Mouse (Mus musculus): ENCODE data around the gene Etl4.

The Etl4 gene

DNA sequence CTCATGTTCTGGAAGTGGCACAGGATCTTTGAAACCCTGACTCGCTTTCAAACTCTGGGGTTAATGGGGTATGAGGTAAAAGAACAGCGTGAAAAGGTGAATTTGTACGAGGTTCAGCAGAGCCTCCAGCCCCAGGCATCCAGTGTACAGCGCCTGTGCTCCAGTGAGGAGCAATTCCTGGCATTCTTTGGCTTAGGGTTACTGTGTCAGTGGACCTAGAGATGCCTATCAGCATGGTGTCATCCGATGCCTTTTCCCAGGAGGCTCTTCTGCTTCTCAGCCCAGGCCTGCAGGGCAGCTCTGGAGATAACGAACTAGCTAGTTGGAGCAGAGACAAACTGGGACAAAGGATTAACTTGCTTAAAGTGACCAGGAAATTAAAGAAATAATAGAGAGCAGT lies 653.5 kb downstream of the Etl4 start:
- DNase-seq (ENCODE audit: low spot score), result no peak

DNA sequence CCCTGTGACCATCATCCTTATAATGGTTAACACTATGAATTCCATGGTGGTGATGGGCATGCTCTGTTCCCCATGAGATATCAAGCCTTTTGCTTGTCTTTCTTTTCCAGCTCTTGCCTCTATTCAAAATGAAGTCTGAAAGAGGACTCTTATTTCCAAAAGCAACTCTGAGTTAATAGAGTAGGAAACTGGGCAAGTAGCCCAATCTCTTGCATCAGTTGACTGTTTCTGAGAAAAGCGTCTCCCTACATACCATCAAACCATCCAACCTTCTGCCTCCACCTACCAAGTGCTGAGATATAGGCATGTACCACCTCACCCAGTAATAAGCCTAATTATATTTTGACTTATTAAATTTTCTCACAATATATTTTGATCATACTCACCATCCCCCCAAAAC lies 658.9 kb downstream of the Etl4 start:
- DNase-seq (ENCODE audit: low spot score), result no peak

DNA sequence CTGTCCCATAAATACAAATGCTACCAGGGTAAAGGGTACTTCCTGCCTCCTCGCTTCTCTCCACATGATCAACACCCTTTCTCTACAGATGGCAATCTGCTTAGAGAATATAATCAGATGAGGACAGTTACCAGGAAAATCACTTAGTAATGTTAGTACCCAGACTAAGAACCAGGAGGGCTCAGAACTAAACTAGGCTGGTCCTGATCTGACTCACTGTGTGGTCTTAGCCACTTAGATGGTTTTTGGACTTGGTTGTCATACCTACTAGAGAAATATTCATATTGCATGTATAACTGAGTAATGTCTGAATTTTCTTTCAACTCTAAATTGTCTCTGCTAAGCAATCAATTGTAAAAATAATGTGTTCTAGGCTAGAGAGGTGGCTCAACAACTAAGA lies 662.4 kb downstream of the Etl4 start:
- DNase-seq (ENCODE audit: low spot score), result no peak

DNA sequence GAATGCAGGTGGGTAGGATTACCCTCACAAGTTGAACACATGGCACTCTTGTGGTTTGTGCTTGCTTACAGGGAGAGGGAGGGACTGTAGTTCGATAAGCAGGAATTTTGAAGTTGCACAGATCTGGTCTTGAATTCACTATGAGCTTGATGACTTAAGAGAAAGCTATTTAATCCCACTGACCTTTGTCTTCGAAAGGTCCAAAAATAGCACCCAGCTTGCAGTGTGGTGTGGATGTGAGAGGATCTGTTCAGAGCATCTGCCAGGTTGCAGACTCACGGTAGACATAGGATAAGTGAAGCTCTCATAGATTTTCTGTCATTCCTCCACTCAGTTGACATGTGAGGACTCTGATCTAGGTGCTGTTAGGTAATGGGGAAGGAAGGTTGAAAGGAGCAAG lies 670.8 kb downstream of the Etl4 start:
- DNase-seq (ENCODE audit: low spot score), result no peak

DNA sequence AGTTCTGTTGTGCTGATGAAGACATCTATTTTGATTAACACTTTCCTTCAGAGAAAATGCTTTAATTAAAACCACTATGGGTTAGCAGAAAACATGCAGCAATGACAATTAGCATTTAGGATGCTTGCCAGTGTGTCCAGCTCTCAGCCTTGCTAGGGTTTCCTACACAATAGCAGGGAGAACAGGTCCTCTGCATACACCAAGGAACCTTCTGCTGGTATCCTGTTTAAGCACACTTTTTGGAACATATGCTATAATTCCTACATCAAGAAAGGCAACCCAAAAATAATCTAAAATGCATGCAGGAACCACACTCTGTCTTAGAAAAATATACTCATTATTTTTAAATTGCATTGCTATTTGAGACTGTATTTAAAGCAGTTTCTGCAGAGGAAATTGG lies 673.5 kb downstream of the Etl4 start:
- no peak for DNase-seq (ENCODE audit: low spot score)

DNA sequence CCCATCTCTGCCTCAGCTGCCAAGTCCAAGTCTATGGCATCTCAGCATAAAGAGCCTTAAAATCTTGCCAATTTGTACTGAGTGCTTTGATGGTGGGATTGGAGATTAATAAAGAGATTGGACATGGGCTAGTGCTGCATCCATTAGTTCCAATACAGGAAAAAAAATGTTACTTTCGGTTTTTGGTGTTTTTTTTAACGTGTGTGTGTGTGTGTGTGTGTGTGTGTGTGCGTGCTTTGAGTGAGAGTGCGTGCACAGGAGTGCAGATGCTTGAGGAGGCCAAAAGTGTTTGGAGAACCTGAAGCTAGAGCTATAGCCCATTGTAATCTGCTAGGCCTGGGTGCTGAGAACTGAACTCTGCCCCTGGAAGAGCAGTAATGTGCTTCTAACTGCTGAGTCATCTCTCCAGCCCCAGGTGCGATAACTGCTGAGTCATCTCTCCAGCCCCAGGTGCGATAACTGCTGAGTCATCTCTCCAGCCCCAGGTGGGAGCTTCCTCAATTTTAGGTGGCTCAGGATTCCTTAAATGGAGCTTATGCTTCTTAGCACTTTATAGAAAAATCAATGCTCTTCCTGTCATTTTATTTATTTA lies 674.1 kb downstream of the Etl4 start:
- DNase-seq (ENCODE audit: low spot score), result no peak

DNA sequence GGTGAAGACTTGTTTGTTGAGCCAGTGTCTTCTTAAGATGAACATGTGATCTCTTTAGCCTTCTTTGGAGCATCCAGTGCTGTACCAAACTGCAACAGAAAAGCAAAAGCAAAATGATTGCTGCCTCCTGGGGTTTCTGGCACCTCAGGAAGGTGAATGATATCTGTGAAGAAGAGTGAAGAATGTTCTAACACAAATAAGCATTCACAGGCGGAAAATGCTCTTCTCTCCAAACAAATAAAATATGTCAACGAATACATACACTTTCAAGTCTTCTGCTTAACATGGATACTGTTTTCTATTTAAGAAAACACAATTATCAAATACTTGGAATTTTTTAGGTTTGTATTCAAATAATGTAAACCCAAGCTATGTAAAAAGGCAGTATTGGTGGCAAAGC lies 678.3 kb downstream of the Etl4 start:
- DNase-seq (ENCODE audit: low spot score), result no peak

DNA sequence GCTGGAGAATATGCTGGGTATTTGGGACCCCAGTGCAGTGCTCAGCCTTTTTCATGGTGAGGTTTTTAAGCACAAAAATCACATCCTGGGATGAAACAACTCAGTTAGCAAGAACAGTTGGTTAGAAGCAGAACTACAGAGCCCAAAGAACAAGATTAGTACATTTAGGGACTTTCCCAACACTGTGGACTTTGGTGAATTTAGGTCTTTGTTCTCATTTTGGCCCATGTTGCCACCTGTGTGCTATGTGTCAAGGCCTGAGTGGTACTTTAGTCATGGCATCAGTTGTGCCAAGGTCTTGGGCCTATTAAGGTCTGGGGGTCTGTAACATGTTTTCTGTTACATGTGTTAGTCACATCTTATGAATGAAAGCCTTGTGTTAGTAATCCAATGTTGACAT lies 679.1 kb downstream of the Etl4 start:
- DNase-seq (ENCODE audit: low spot score), result no peak

DNA sequence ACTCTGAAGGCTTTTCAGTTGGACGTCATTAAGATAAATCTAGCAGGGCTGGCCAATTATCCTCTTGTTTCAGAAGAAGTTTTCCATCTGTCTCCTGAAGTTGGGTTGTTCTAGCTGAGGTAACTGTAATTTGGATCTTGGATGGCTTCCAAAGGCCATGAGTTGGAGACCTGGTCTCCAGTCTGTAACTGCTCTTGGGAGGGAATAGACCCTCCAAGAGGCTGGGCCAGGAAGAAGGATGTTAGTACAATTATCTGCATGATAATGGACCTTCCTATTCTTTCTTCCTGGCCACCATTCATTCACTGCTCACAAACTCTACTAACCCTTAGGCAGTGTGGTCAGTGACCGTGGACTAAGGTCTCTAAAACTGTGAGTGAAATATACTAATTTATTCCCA lies 684.5 kb downstream of the Etl4 start:
- DNase-seq (ENCODE audit: low spot score), result no peak

DNA sequence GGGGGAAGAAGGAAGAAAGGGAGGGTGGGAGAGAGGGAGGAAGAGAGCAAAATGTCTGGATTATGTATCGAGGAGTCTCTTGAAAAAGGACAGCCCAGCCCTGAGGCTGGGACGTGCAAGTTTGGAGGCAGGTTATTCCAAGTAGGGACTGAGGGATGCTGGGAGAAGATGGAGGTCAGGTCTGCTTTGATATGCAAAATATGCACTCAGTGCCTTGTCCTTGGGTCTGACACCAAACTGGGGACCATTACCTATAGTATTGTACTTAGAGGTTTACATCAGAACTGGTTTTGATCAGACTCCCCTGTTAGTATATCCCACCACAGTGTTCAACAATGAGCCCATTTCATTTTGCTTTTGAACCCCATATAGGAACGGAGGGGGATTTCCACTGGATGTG lies 685.4 kb downstream of the Etl4 start:
- no peak for DNase-seq (ENCODE audit: low spot score)

DNA sequence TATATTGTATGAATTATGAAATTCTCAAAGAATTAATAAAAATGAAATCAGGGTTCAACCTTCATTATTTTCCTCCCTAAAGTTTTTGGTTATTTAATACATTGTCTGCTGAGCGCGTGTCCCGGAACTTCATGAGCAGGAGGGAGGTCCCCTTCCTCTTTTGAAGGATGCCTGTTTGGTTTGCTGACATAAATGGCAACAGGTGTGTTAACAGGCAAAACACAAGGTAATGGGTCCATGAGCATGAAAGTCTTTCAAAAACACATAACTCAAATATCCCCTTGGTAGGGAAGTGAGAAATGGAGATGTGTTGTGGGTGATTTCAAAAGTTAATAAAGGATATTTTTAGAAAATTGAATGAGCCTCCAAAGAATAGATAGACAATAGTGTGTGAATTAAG lies 687.0 kb downstream of the Etl4 start:
- no peak for DNase-seq (ENCODE audit: low spot score)

DNA sequence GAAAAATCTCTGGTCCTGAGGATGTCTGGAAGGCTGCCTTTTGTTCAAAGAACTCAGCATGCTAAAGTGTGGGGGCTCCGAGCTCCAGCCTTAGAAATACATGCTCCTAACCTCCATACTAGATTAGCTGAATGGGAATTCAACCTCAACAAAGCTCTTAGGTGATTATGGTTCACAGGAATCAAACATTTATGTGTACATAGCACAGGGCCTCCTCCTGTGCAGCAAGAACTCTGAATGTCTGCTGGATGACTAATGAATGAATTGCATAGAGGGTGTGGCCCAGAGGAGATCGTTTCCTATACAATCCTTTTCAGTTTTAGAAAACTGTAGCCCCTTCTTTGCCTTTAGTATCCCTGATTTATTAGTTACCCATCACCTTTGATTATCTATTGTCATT lies 687.6 kb downstream of the Etl4 start:
- no peak for DNase-seq (ENCODE audit: low spot score)

DNA sequence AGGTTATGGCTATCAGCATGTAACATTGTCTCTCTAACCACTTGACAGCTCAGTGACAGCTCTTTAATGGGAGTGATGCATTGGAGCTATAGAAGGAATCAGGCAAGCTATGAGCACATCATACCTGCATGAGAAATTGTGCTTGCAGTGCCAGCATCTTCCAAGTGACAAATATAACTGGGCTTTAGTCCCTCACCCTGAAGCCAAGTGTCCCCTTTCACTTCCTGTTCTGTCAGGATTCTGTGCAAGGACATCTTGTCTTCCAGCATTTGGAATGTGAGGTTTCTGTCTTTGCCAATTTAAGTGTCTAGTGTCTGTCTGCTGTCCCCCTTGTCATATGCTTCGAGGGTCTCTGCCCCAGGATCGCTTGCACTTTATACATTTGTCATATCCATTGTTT lies 693.1 kb downstream of the Etl4 start:
- no peak for DNase-seq (ENCODE audit: low spot score)

DNA sequence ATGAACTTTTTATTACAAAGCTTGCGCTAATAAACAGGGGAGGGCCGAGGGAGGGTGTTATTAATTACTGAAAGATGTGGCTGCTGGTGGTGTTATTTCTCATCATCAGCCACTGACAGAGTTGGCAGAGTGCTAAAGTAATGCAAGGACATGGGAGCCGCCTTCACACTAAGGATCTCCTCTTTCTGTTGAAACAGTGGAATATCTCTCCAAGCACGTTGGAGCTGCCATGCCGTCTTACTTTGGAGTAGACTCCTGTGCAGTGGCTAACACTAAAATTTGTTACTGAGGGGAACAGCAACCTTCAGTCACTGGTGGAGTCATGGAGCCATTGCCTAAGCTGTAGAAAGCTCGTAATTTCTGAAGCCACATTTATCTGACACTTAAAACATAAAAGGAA lies 694.0 kb downstream of the Etl4 start:
- no peak for DNase-seq (ENCODE audit: low spot score)

DNA sequence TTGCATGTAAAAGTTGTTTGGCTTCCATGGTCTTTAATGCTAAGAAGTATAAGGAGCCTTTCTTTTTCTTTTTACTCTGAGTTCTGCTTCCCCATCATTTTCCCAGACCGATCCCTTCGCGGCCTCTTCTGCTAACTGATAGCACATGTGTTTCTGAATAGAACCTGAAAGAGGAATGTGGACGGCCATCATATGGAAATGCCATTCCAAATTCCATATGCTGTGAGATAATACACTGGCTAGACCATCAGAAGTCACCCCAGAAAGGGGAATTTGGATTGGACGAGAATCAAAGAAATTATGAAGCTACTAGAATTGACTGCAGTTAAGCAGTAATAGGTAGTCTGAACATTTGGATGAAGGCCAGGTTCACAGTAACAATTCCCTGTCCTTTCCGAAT lies 694.4 kb downstream of the Etl4 start:
- DNase-seq (ENCODE audit: low spot score), result no peak

DNA sequence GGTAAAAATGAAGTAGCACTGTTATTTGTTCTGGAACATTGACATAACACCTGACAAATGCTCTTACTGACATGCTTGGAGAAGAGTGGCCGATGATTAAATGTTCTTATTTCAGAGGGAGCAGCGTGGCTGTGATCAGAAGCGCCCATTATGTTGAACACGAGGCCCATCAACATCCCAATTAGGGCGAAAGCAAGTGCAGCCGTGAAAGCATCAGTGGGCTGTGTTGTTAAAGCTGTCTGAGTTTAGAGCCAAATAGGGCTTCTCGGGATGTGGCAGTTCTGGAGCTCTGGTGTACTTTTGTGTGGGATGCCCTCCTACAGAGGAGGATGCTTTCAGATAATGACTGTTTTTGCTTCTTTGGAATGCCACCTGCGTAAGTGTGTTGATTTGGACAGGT lies 699.6 kb downstream of the Etl4 start:
- DNase-seq (ENCODE audit: low spot score), result no peak

DNA sequence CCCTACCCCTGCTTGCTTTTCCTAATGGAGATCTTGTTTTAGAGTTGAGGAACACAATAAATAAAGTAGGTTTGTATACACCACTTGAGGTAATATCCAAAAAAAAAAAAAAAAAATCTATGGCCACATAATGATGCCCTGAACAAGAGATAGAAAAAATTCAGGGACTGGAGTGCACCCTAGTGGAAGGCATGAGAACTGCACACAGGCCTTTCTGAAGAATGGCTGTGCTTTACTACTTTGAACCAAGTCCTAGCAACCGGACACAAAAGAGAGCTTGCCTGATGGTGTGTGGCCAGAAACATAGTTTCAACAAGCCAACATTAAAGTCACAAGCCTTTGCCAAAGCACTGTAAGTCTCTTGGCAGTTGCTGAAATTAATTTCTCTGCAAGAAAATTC lies 706.4 kb downstream of the Etl4 start:
- DNase-seq (ENCODE audit: low spot score), result peak; percentile 8

DNA sequence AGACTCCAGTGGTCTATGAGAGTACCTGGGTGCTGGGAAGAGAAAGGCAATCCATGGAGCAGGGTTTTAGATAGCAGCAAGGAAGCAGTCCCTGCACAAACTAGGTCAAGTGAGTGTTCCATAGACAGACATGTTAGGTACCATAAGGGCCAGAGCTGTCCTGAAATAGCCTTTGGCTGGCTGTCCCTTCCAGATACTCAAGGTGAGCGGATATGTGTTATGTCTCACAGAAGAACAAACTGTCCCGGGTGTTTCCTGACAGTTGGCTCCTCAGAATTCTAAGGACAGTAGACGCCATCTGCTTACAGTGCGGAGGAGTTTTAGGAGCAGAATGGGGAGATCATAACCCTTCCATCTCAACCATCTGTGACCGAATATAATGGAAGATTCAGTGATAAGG lies 708.8 kb downstream of the Etl4 start:
- no peak for DNase-seq (ENCODE audit: low spot score)

DNA sequence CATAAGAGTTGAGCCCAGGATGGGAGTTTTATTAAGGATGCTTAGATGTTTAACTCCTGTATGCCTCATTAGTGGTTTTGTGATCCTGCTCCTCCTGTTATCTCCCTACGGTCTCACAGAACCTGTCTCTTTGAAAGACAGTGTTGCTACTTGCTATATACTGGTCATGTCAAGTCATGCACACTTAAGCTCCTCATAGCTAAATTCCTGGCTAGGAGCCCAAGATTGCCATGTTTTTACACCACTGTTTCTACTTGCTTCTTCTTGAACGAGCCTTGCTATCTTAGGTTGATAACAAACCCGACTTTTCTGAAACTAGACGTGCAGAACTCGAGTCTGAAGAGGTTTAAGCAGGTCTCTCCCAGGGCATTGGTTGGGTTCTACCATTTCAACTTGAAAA lies 710.3 kb downstream of the Etl4 start:
- DNase-seq (ENCODE audit: low spot score), result no peak

DNA sequence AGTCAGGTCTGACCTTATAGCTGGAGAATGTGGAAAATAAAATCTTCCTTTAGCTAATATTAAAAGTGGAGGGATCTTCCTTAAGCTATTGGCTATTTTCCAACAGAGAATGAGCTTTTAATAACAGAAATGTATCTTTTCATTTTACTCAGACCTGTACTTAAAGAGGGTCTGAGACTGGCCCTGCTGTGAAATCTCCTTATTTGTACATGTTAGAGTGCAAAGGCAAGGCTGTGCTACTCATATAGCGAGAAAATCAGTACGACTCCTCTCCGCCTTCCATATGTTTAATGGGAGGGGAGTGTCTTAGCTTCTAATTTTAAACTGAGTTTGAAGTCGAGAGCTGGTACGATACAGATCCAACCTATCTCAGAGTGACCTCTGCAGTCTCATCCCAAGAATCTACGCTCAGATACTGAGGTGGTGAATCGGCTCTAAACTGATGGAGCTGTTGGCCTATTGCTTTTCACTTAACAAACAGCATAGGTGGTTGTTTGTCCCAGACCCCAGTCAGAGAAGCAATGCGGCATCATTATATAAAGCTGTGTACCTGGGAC lies 719.7 kb downstream of the Etl4 start:
- DNase-seq (ENCODE audit: low spot score), result no peak

DNA sequence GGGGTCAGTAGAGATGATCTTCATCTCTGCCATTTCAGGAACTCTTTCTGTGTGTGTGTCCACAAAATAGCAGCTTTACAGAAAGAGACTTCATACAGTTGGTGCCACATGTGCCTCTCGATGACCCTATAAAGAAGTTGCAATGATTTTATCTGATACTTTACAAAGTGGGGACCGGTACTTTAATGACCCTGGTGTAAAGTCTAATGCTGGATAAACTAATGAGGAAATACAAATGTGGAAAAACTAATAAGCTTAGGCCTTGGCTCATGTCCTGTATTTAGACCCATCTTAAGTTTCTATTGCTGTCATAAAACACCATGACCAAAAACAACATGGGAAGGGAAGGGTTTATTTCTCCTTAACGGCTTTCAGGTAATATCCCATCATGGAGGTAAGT lies 729.0 kb downstream of the Etl4 start:
- no peak for DNase-seq (ENCODE audit: low spot score)

DNA sequence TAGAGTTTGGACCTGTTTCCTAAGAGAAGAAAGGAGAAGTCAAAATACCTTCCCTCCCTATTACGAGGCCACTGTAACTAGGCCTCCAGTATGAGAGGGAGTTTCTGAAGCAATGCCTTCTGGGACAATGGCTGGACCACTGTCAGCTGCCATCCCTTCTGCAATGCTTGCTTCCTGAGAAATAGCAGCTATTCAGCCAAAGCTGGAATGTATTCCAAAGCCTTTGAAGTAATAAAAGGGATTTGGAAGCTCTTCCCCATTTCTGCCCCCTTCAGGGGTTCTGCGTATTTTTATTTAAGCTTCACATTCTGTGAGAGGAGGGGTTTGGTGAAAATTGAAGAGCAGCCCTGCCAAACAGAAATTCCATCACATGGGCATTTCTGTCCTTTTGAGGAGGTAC lies 730.1 kb downstream of the Etl4 start:
- no peak for DNase-seq (ENCODE audit: low spot score)

DNA sequence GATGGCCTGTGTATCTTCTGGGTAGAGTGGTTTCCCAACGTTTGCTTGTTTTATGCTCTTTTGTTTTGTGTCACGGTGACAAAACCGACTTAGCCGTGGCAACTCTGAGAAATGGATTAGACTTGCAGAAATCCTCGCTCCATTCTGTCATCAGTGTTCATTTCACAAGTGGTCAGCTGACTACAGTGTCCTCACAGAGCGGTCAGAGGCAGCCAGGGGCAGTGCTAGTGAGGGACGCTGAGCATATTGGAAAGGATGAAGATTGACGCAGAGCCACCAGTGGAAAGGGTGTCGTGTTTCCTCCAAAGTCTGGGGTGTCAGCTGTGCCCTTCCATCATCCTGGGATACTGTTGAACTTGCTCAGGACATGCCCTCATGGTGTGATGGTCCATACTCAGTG lies 733.2 kb downstream of the Etl4 start:
- no peak for DNase-seq (ENCODE audit: low spot score)

DNA sequence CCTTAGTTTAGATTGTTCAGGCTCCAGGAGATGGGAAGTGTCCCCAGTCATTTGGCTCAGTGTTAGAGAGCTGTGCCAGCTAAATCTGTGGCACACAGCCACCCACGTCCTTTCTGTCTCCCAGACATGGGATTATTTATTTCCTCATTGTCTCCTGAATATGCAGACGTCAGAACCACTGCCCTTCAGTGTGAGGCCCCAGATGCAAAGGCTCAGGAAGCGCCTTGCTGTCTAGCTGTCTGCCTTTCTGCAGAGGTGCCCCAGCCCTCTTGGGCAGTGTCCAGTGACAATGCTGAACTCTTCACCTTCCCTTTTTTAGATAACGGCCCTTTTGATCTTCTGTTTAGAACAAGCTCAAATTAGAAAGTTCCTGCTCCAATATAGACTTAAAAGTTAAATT lies 740.2 kb downstream of the Etl4 start:
- DNase-seq (ENCODE audit: low spot score), result no peak

DNA sequence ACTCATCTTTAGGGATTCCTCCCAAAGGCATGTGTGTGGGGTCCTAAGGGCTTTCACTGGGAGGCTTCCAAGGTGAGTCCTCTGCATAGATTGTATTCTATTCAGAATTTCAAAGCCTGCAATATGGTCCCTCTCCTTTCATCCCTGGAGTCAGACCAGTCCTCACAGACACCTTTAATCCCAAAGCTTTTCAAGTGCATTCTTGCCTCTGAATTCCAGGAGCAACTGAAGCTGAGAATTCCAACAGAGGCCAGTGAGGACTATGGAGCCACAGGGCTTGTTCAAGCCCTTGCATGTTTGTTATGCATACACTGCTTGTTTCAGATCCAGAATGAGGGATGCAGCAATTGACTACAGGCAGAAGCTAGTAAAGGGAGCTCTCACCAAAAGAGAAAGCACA lies 743.5 kb downstream of the Etl4 start:
- no peak for DNase-seq (ENCODE audit: low spot score)

All from testis, postnatal 14 days (tissue).